Mouse (Mus musculus) C2C12 (cell line): ENCODE results near the gene Rtl1.
A peak's percentile ranks its signal among the peaks of the same experiment; 100 is the strongest.

Source experiments
- CTCF ChIP-seq: IDR thresholded peaks from one replicate; pipeline ENCODE4 v1.5.1; 2011; ENCODE audit not compliant: control insufficient read depth, insufficient read depth, insufficient read length
- MAX ChIP-seq: IDR thresholded peaks from one replicate; pipeline ENCODE4 v1.6.1; 2011; ENCODE audit warnings: mild to moderate bottlenecking, control low read depth
- MYOD1 ChIP-seq: IDR thresholded peaks from one replicate; pipeline ENCODE4 v1.6.1; 2011; ENCODE audit warnings: low read depth; ENCODE audit not compliant: control insufficient read depth, insufficient read length
- USF1 ChIP-seq: IDR thresholded peaks from one replicate; pipeline ENCODE4 v1.6.1; 2011; ENCODE audit warnings: low read depth, mild to moderate bottlenecking, control low read depth, moderate library complexity

DNA sequence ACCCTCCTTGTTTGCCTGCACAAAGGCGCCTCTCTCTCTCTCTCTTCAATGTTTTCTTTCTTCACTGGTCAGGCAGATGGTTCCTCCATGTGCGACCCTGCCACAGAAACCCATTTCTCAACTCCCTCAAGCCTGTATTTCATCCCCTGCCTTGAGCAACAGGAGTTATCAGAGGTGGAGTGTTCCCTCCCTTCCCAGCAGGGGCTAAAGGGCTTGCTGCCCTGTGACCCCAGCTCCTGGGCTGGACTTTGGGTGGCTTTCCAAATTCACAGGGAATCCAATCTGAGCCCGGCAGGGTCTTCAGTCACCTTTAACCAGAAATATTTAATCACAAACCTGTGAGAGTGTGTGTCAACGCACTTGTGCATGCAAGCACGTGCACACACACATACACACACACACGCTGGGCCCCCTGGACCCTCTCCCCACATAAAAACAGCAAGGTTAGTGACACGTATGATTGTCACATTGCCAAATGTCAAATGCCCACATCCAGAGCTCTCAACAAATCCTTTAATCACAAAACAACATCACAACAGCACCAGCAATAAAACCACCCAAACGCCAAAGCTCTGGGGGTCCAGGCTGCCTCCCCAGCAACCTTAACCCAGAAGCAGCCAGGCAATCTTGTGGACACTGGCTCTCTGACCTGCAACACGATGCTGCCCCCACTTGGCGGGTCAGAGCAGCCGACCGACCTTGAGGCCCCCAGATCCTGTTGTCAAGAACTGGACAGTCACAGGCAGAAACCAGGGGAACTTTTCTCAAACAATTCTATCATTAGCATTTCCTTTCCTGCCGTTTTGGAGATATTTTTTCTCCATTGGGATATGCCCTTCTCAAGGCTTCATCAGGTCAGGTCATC is 8.7 kb upstream of the Rtl1 start:
- TF ChIP-seq CTCF (peak; percentile 32), MAX (no peak), MYOD1 (no peak), USF1 (no peak)
